Mouse (Mus musculus): ENCODE results near the gene Cnn2.

DNA sequence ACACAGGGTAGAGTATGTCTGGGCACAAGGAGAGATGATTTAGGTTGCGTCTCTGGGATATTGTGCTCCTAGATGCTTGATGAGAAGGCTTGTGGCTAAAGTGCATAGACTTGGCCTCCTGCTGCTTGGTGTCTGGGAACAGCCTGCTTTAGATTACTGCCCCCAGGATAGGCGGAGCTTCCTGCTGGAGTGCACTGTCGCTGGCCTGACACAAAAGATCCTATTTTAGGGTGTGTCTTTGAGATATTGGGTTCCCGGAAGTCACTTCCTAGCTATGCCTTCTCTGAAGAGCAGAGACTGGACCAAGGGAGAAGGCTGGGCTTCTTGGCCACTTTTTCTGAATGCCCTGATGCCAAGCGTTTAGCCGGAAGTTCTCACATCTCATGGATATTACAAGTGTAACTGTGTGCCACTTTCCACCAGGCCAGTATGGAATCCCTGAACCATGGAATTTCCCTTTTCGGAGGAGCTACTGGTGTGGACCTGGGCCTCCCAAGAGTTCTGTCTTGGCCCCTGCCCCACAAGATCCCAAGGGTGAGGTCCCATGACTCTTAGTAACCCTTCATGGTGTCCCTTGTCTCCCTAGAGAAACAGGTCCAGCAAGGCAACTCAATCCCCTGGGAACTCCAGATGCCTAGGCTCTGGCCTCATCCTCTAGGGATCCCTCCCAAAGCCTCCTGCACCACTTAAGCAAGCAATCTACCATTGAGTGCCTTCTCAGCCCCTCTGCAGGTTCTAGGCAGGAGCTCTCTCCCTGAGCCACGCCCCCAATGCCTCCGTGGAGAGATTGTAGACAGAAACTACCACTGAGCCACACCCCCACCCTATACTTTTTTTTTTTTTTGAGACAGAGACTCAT is 15.2 kb downstream of the Cnn2 start:
- TF ChIP-seq POLR2A (IDR thresholded peaks at IDR 0.05; ENCODE audit: insufficient read length, low read depth) (no peak), POLR2AphosphoS2 (IDR thresholded peaks at IDR 0.05; ENCODE audit: insufficient read length, low read depth) (no peak), MAX (IDR thresholded peaks at IDR 0.05; ENCODE audit: low read depth) (no peak), REST (IDR thresholded peaks at IDR 0.05; ENCODE audit: insufficient read depth, insufficient read length) (no peak), CEBPB (IDR thresholded peaks at IDR 0.05; ENCODE audit: insufficient read depth, poor library complexity, severe bottlenecking) (no peak), MYOD1 (IDR thresholded peaks at IDR 0.05; ENCODE audit: control insufficient read depth in 1 of 3, insufficient read length in 2 of 3, low read depth in 2 of 3) (no peak), TCF12 (IDR thresholded peaks at IDR 0.05; ENCODE audit: insufficient read depth, poor library complexity, severe bottlenecking) (no peak)

Data from myocyte (in vitro differentiated cells).